Mouse (Mus musculus) right cerebral cortex, adult 2 months (tissue): ENCODE data around the gene Olfr1020.

Source experiments
- DNase-seq, 2 experiments: peaks; one replicate each; pipeline ENCODE4 v3.0.0; 2021 to 2022; ENCODE audit warnings: low spot score in 2 of 2

Gene Olfr1020

GRCm38 (mm10) chr2:85846730-85847129 is at the start of gene Olfr1020:
TSS of gene Olfr1020 (plus strand) at chr2:85847030.
- DNase-seq = no peak

GRCm38 (mm10) chr2:85802444-85802843 is 44.4 kb upstream of the Olfr1020 start, which contains the start of gene Olfr1016:
TSS of gene Olfr1016 (minus strand) at chr2:85802544.
- no peak for DNase-seq

GRCm38 (mm10) chr2:85804501-85804900 is 42.3 kb upstream of the Olfr1020 start:
- no peak for DNase-seq

GRCm38 (mm10) chr2:85818179-85818578 is 28.7 kb upstream of the Olfr1020 start, which contains the start of gene Olfr1018:
TSS of gene Olfr1018 (plus strand) at chr2:85818479.
- DNase-seq = no peak

- no peak for DNase-seq
Measured at GRCm38 (mm10) chr2:85845383-85845782, 1.4 kb upstream of the Olfr1020 start, which contains the start of gene Olfr1019. TSS of gene Olfr1019 (minus strand) at chr2:85845483.

GRCm38 (mm10) chr2:85868294-85868693 is 21.5 kb downstream of the Olfr1020 start, which contains the start of gene Olfr1022:
TSS of gene Olfr1022 (plus strand) at chr2:85868594.
- DNase-seq = no peak

- DNase-seq = no peak
Measured at GRCm38 (mm10) chr2:85885340-85885739, 38.5 kb downstream of the Olfr1020 start, which contains the start of gene Olfr1023. TSS of gene Olfr1023 (plus strand) at chr2:85885640.
